Mouse (Mus musculus) embryonic fibroblast, embryonic 13.5 days (primary cell): ENCODE measurements around the gene Plce1.

Experiments
- CTCF ChIP-seq: IDR thresholded peaks from 2 replicates; pipeline ENCODE4 v1.5.1; 2011; ENCODE audit warnings: mild to moderate bottlenecking, control low read depth, low read length, moderate library complexity, borderline replicate concordance; ENCODE audit not compliant: insufficient read depth
- POLR2A ChIP-seq: IDR thresholded peaks from 2 replicates; pipeline ENCODE4 v1.6.1; 2011; ENCODE audit warnings: low read depth, mild to moderate bottlenecking, control low read depth, low read length, moderate library complexity

- TF ChIP-seq POLR2A (no peak), CTCF (no peak)
Measured at GRCm38 (mm10) chr19:38687326-38687725, 206.4 kb downstream of the Plce1 start.
